Mouse (Mus musculus): Measurements from ENCODE around the gene Col9a3. TPM values are rescaled to one million over a fixed set of nuclear protein-coding genes. Genes with fewer than 3 reads are reported as not detected.

Gene Col9a3
- under 1 TPM in 1 of 2 experiments, not detected in 1; 0.48 TPM for polyA plus RNA-seq (2017; shearing (Covaris generic))

- no peak for ATAC-seq
These were observed at the start of gene Col9a3 for GRCm38 (mm10) chr2:180597490-180597889. Gene Col9a3 (plus strand): TSS chr2:180597790.

GRCm38 (mm10) chr2:180552340-180552739 lies 45.2 kb upstream of the Col9a3 start:
- ATAC-seq = no peak

GRCm38 (mm10) chr2:180555219-180555618 lies 42.4 kb upstream of the Col9a3 start:
- ATAC-seq = no peak

GRCm38 (mm10) chr2:180556470-180556869 lies 41.1 kb upstream of the Col9a3 start:
- no peak for ATAC-seq

- ATAC-seq = no peak
These were observed 37.3 kb upstream of the Col9a3 start for GRCm38 (mm10) chr2:180560245-180560644.

- ATAC-seq = no peak
These were observed 35.4 kb upstream of the Col9a3 start for GRCm38 (mm10) chr2:180562146-180562545.

GRCm38 (mm10) chr2:180563296-180563695 lies 34.3 kb upstream of the Col9a3 start:
- ATAC-seq = no peak

GRCm38 (mm10) chr2:180563841-180564240 lies 33.7 kb upstream of the Col9a3 start:
- ATAC-seq = no peak

- peak; percentile 59 for ATAC-seq
These were observed 31.2 kb upstream of the Col9a3 start for GRCm38 (mm10) chr2:180566240-180566913.

GRCm38 (mm10) chr2:180569028-180569643 lies 28.5 kb upstream of the Col9a3 start:
- ATAC-seq = no peak

- no peak for ATAC-seq
These were observed 21.1 kb upstream of the Col9a3 start for GRCm38 (mm10) chr2:180576482-180576881.

- peak; percentile 44 for ATAC-seq
These were observed 18.9 kb upstream of the Col9a3 start for GRCm38 (mm10) chr2:180578686-180579085.

- ATAC-seq = no peak
These were observed 16.6 kb upstream of the Col9a3 start, which contains the start of gene Mrgbp for GRCm38 (mm10) chr2:180581002-180581401. Gene Mrgbp (plus strand): TSS chr2:180581304.

GRCm38 (mm10) chr2:180582481-180583153 lies 15.0 kb upstream of the Col9a3 start:
- ATAC-seq = peak; percentile 86

GRCm38 (mm10) chr2:180583154-180583507 lies 14.5 kb upstream of the Col9a3 start:
- no peak for ATAC-seq

GRCm38 (mm10) chr2:180588736-180589122 lies 8.9 kb upstream of the Col9a3 start:
- peak; percentile 12 for ATAC-seq

GRCm38 (mm10) chr2:180589123-180589831 lies 8.3 kb upstream of the Col9a3 start, which contains the start of gene Ogfr:
Gene Ogfr (plus strand): TSS chr2:180589245.
- ATAC-seq = peak; percentile 91

- ATAC-seq = no peak
These were observed 641 bp downstream of the Col9a3 start for GRCm38 (mm10) chr2:180598157-180598705.

GRCm38 (mm10) chr2:180600569-180601021 lies 3.0 kb downstream of the Col9a3 start:
- ATAC-seq = no peak

- no peak for ATAC-seq
These were observed 7.2 kb downstream of the Col9a3 start for GRCm38 (mm10) chr2:180604781-180605180.

- ATAC-seq = no peak
These were observed 12.7 kb downstream of the Col9a3 start for GRCm38 (mm10) chr2:180610283-180610682.

GRCm38 (mm10) chr2:180611882-180612281 lies 14.3 kb downstream of the Col9a3 start:
- no peak for ATAC-seq
